Mouse (Mus musculus) embryonic facial prominence, embryonic 14.5 days (tissue): Measurements from ENCODE around the gene Cnot11. TPM values are rescaled to one million over a fixed set of nuclear protein-coding genes. Genes with fewer than 3 reads are reported as not detected.

Experiments
- ATAC-seq: fragments of 200-750 bp; cut with Nextera tagmentation; 2 replicates; pipeline ENCODE4 v1.8.0; 2017; ENCODE audit warnings: low read depth, moderate number of reproducible peaks, moderate TSS enrichment
- DNase-seq: peaks from one replicate; pipeline ENCODE4 v3.0.0-alpha.2; 2015; ENCODE audit warnings: low spot score
- H3K27ac ChIP-seq: fragments of 300-500 bp; sonication (generic); replicated peaks from 2 replicates; pipeline ENCODE4 v1.5.1; 2014; ENCODE audit warnings: low read depth, mild to moderate bottlenecking, low read length, moderate library complexity
- H3K27me3 ChIP-seq: fragments of 300-500 bp; sonication (generic); replicated peaks from 2 replicates; pipeline ENCODE4 v1.6.1; 2014; ENCODE audit warnings: low read length; ENCODE audit not compliant: control insufficient read depth, insufficient read depth
- H3K36me3 ChIP-seq: fragments of 300-500 bp; sonication (generic); 2 replicates; pipeline ENCODE4 v1.6.1; 2014; ENCODE audit warnings: low read length, mixed read lengths; ENCODE audit not compliant: control insufficient read depth, insufficient read depth
- H3K4me1 ChIP-seq: fragments of 300-500 bp; sonication (generic); 2 replicates; pipeline ENCODE4 v1.6.1; 2014; ENCODE audit warnings: antibody characterized with exemption, low read length; ENCODE audit not compliant: control insufficient read depth, insufficient read depth
- H3K4me2 ChIP-seq: fragments of 300-500 bp; sonication (generic); 2 replicates; pipeline ENCODE4 v1.6.1; 2014; ENCODE audit warnings: low read depth, mild to moderate bottlenecking, low read length, moderate library complexity, mixed read lengths
- H3K4me3 ChIP-seq: fragments of 300-500 bp; sonication (generic); 2 replicates; pipeline ENCODE4 v1.5.1; 2014; ENCODE audit warnings: low read depth, mild to moderate bottlenecking, low read length
- H3K9ac ChIP-seq: fragments of 300-500 bp; sonication (generic); 2 replicates; pipeline ENCODE4 v1.6.1; 2014; ENCODE audit warnings: low read depth, mild to moderate bottlenecking, low read length, moderate library complexity, mixed read lengths
- H3K9me3 ChIP-seq: fragments of 300-500 bp; sonication (generic); 2 replicates; pipeline ENCODE4 v1.6.1; 2016; ENCODE audit warnings: low read length; ENCODE audit not compliant: control insufficient read depth
- WGBS: fragments of 180-500 bp; shearing (Covaris S2); extraction: QIAGEN DNeasy Blood & Tissue Kit; methylation state at CpG from one replicate; pipeline ENCODE4 v1.1.7; 2014; 5-methylcytosine and 5-hydroxymethylcytosine counted together
- polyA plus RNA-seq: library from polyadenylated mRNA; unstranded; fragments of >200 nt; fragmentation: Nextera tagmentation; extraction: Ambion mirVana; gene quantifications from 2 replicates; pipeline ENCODE4 v1.2.1, GENCODE M21; 2014

The Cnot11 gene
- polyA plus RNA-seq, 1 experiment from 2014 or later, result 21.1 TPM

DNA sequence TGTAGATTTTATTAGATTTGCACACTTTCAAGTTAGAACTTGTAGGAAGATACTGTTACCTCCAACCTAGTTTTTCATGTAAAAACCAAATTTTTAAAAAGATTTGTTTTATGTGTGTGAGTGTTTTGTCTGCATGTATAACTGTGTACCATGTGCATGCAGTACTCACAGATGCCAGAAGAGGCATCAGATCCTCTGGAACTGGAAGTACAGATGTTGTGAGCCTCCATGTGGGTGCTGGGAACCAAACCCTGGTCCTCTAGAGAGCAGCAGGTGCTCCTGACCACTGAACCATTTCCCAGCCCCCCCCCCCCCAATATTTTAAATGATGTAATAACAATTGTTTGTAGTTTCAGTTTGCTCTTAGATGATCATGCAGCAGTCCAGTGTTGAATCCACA, 5.8 kb downstream of the Cnot11 start:
- no peak overlapping the region for H3K4me2 ChIP-seq
- H3K27me3 ChIP-seq, result no peaks in the 10 kb centered on the region
- H3K4me3 ChIP-seq, result no peak overlapping the region
- DNase-seq (no peak), ATAC-seq (no peak)
- H3K9ac ChIP-seq, result no peak overlapping the region
- H3K4me1 ChIP-seq, result peaks cover 5% of the 10 kb centered on the region; the same call in 1 of the 2 replicates
- peaks cover 72% of the 10 kb centered on the region for H3K36me3 ChIP-seq
- peaks cover 9% of the 10 kb centered on the region; the same call in 1 of the 2 replicates for H3K9me3 ChIP-seq
- no peak overlapping the region for H3K27ac ChIP-seq

GRCm38 (mm10) chr1:39545589-39545988, 10.8 kb downstream of the Cnot11 start:
- no peak for ATAC-seq
- Histone ChIP-seq H3K36me3 (peaks cover 82% of the 10 kb centered on the region), H3K4me2 (no peak overlapping the region), H3K9ac (no peak overlapping the region), H3K27me3 (no peaks in the 10 kb centered on the region), H3K27ac (no peak overlapping the region), H3K4me1 (no peaks in the 10 kb centered on the region), H3K9me3 (peaks cover 3% of the 10 kb centered on the region; the same call in 1 of the 2 replicates), H3K4me3 (no peak overlapping the region)
- 80% methylated on average over 7 of the region's 7 CpGs for WGBS
- DNase-seq, result no peak

DNA sequence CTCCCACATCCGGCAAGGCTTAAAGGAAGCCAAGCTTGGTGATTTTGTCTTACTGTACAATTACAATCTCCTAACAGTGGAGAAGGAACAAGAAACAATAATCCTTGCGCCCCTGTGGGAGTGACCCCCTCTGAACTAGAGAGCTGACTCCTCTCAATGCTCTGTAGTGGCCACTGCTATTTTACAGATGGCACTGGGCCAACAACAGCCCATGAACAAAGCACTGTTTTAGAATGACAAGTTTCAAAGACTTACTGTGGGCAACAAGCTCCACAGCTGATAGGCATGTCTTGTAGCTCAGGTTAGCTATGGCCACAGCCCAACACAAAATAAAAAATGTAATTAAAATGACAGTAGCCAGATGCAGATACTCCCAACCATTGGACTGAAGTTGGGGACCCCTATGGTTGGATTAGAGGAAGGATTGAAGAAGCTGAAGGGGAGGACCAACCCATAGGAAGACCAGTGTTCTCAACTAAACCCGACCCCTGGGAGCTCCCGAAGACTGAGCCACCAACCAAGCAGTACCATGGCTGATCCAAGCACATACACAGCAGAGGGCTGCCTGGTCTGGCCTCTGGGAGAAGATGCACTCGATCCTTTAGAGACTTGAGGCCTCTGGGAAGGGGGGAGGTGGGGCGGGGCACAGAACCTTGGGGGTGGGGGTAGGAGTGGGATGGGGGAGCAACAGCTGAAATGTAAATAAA, 11.5 kb downstream of the Cnot11 start:
- Histone ChIP-seq H3K4me2 (no peak overlapping the region), H3K27ac (no peak overlapping the region), H3K4me3 (no peak overlapping the region), H3K9ac (no peak overlapping the region), H3K9me3 (no peaks in the 10 kb centered on the region), H3K4me1 (no peaks in the 10 kb centered on the region), H3K36me3 (peaks cover 79% of the 10 kb centered on the region), H3K27me3 (no peaks in the 10 kb centered on the region)
- 90% methylated on average over 6 of the region's 6 CpGs for WGBS
- ATAC-seq, result no peak
- no peak for DNase-seq

DNA sequence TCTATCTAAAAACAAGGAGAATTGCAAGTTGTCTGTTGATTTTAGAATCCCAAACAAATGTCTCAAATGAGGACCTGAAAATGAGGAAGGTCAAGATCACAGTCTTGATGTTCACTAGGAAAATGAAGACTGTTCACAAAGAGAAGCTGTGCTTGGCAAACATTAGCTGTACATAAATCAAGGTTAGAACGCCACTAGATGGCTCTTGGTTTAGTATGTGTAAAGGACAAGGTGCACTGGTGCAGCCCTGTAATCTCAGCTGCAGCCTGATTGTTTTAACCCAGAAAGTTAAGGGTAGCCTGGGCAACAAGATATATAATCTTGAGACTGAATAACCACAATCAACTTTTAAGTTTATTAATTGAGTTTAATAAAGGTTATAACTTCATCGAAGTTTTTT, 12.4 kb downstream of the Cnot11 start:
- ATAC-seq, result no peak
- Histone ChIP-seq H3K4me1 (no peaks in the 10 kb centered on the region), H3K27me3 (no peaks in the 10 kb centered on the region), H3K9ac (no peak overlapping the region), H3K27ac (no peak overlapping the region), H3K9me3 (no peaks in the 10 kb centered on the region), H3K4me2 (no peak overlapping the region), H3K4me3 (no peak overlapping the region), H3K36me3 (peaks cover 75% of the 10 kb centered on the region)
- no peak for DNase-seq
- WGBS, result 72% methylated on average over 2 of the region's 2 CpGs

GRCm38 (mm10) chr1:39549831-39550230, 15.0 kb downstream of the Cnot11 start:
- WGBS, result 69% methylated on average over 2 of the region's 2 CpGs
- Histone ChIP-seq H3K36me3 (peaks cover 74% of the 10 kb centered on the region), H3K4me1 (no peaks in the 10 kb centered on the region), H3K9ac (no peak overlapping the region), H3K27ac (no peak overlapping the region), H3K4me3 (no peak overlapping the region), H3K27me3 (no peaks in the 10 kb centered on the region), H3K4me2 (no peak overlapping the region), H3K9me3 (no peaks in the 10 kb centered on the region)
- ATAC-seq (no peak), DNase-seq (no peak)

DNA sequence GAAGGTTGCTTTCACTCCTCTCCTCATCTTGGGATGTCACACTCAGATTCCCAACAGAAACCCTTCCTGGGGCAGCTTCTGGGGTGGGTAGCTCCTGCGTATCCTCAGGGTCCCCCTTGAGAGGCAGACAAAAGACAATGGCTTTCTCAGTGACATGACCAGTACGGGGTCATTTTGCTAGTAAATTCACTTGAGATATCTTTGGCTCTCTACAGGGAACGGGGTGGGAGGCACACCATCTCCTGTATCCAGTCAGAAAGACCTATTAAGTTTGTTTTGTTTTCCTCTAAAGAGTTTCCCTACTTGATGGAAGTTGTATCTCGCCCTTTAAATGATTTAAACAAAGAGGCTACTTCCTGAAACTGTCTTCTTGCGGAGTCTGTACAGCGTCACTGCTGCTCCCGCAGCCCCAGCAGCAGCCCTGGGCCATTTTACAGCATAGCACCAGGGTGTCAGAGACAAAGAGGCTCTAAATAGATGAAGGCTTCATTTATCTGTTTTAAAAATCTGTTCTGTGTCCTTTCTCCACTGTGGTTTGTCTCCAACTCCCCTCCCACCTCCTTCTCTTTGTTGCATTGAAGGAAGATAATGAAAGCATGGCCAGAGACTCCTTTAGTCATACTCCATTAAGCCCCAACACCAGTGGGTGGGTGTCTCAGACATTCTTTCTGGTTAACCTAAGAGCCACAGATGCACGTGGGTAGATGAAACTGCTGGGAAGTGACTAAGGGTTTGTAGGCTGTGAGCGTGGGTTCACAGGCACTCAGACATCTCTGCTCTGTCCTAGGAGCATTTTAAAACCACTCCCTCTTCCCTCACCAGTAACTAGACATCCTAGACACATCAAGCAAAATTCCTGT, 21.0 kb downstream of the Cnot11 start:
- H3K9me3 ChIP-seq, result no peaks in the 10 kb centered on the region
- DNase-seq (no peak), ATAC-seq (no peak)
- no peak overlapping the region for H3K4me3 ChIP-seq
- H3K36me3 ChIP-seq, result peaks cover 76% of the 10 kb centered on the region
- no peaks in the 10 kb centered on the region for H3K27me3 ChIP-seq
- no peaks in the 10 kb centered on the region for H3K4me1 ChIP-seq
- WGBS, result 55% methylated on average over 9 of the region's 9 CpGs
- H3K4me2 ChIP-seq, result no peak overlapping the region
- no peak overlapping the region; the same call in 1 of the 2 replicates for H3K9ac ChIP-seq
- H3K27ac ChIP-seq, result no peak overlapping the region; the same call in 1 of the 2 replicates

- peaks cover 81% of the 10 kb centered on the region for H3K36me3 ChIP-seq
- ATAC-seq, result no peak
Measured at GRCm38 (mm10) chr1:39559009-39559408, 24.2 kb downstream of the Cnot11 start.

GRCm38 (mm10) chr1:39561920-39562319, 27.1 kb downstream of the Cnot11 start:
- Histone ChIP-seq H3K36me3 (peaks cover 60% of the 10 kb centered on the region), H3K27ac (no peak overlapping the region), H3K4me1 (no peaks in the 10 kb centered on the region), H3K4me3 (no peak overlapping the region), H3K4me2 (no peak overlapping the region), H3K9me3 (no peaks in the 10 kb centered on the region), H3K9ac (no peak overlapping the region), H3K27me3 (no peaks in the 10 kb centered on the region)
- 44% methylated on average over 1 of the region's 1 CpGs for WGBS
- no peak for DNase-seq
- no peak for ATAC-seq

More at GRCm38 (mm10) chr1:39559009-39559408, 24.2 kb downstream of the Cnot11 start:
- H3K4me1 ChIP-seq, result no peaks in the 10 kb centered on the region
- no peak overlapping the region for H3K4me2 ChIP-seq
- no peak overlapping the region for H3K27ac ChIP-seq
- WGBS, result 98% methylated on average over 2 of the region's 2 CpGs
- H3K9me3 ChIP-seq, result no peaks in the 10 kb centered on the region
- no peak overlapping the region for H3K9ac ChIP-seq
- DNase-seq, result no peak
- no peaks in the 10 kb centered on the region for H3K27me3 ChIP-seq
- H3K4me3 ChIP-seq, result no peak overlapping the region
